Mouse (Mus musculus) kidney, embryonic 14.5 days (tissue): Measurements from ENCODE around the gene Pola2. TPM values are rescaled to one million over a fixed set of nuclear protein-coding genes. Genes with fewer than 3 reads are reported as not detected.

Experiments
- ATAC-seq: fragments of 200-750 bp; cut with Nextera tagmentation; 2 replicates; pipeline ENCODE4 v1.8.0; 2017; ENCODE audit warnings: moderate number of reproducible peaks, mild to moderate bottlenecking, moderate TSS enrichment, moderate library complexity; ENCODE audit not compliant: low FRiP score, low TSS enrichment
- H3K27ac ChIP-seq: fragments of 300-500 bp; sonication (generic); 2 replicates; pipeline ENCODE4 v1.5.1; 2014; ENCODE audit warnings: low read depth, mild to moderate bottlenecking, low read length, moderate library complexity, mixed read lengths
- H3K27me3 ChIP-seq: fragments of 300-500 bp; sonication (generic); 2 replicates; pipeline ENCODE4 v1.6.1; 2014; ENCODE audit warnings: mild to moderate bottlenecking, low read length; ENCODE audit not compliant: control insufficient read depth, insufficient read depth
- H3K36me3 ChIP-seq: fragments of 300-500 bp; sonication (generic); 2 replicates; pipeline ENCODE4 v1.6.1; 2014; ENCODE audit warnings: low read length, mixed read lengths; ENCODE audit not compliant: control insufficient read depth, insufficient read depth
- H3K4me1 ChIP-seq: fragments of 300-500 bp; sonication (generic); 2 replicates; pipeline ENCODE4 v1.6.1; 2014; ENCODE audit warnings: low read length, mixed read lengths; ENCODE audit not compliant: control insufficient read depth, insufficient read depth
- H3K4me2 ChIP-seq: fragments of 300-500 bp; sonication (generic); replicated peaks from 2 replicates; pipeline ENCODE4 v1.6.1; 2014; ENCODE audit warnings: low read depth, mild to moderate bottlenecking, low read length
- H3K4me3 ChIP-seq: fragments of 300-500 bp; sonication (generic); 2 replicates; pipeline ENCODE4 v1.5.1; 2014; ENCODE audit warnings: mild to moderate bottlenecking, low read length
- H3K9ac ChIP-seq: fragments of 300-500 bp; sonication (generic); 2 replicates; pipeline ENCODE4 v1.6.1; 2014; ENCODE audit warnings: low read depth, mild to moderate bottlenecking, low read length, moderate library complexity
- H3K9me3 ChIP-seq: fragments of 300-500 bp; sonication (generic); 2 replicates; pipeline ENCODE4 v1.6.1; 2016; ENCODE audit warnings: low read length; ENCODE audit not compliant: control insufficient read depth
- WGBS: fragments of 180-500 bp; shearing (Covaris S2); extraction: QIAGEN DNeasy Blood & Tissue Kit; methylation state at CpG from one replicate; pipeline ENCODE4 v1.1.7; 2014; 5-methylcytosine and 5-hydroxymethylcytosine counted together
- polyA plus RNA-seq: library from polyadenylated mRNA; unstranded; fragments of >200 nt; fragmentation: Nextera tagmentation; extraction: Ambion mirVana; gene quantifications from 2 replicates; pipeline ENCODE4 v1.2.1, GENCODE M21; 2014

Pola2 gene
- polyA plus RNA-seq, 1 experiment from 2014 or later = 95.3 TPM

DNA sequence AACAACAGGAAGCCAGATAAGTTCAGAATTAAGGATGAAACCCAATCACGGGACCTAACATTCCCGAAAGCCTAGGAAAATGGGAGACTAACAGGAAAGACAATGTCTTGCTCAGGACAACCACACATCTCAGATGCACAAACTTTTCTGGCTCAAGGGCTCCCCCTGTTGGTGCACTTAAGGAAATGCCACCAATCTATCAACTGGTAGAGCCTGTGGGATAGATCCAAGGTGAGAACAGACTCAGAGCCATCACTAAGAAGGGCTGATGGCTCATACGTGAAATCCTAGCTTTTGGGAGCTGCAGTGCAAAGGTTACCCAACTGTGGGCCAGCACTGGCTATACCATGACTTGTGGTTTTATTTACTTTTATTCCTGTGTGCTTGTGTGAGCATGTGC lies 7.3 kb downstream of the Pola2 start:
- Histone ChIP-seq H3K27ac (no peak overlapping the region; the same call in 1 of the 2 replicates), H3K27me3 (no peaks in the 10 kb centered on the region), H3K4me2 (no peak overlapping the region), H3K4me1 (peaks cover 40% of the 10 kb centered on the region), H3K36me3 (peaks cover 68% of the 10 kb centered on the region), H3K9ac (no peak overlapping the region), H3K4me3 (no peak overlapping the region), H3K9me3 (no peaks in the 10 kb centered on the region)
- 16% methylated on average over 3 of the region's 3 CpGs for WGBS
- peak; percentile 28; the same call in 1 of the 2 replicates for ATAC-seq

DNA sequence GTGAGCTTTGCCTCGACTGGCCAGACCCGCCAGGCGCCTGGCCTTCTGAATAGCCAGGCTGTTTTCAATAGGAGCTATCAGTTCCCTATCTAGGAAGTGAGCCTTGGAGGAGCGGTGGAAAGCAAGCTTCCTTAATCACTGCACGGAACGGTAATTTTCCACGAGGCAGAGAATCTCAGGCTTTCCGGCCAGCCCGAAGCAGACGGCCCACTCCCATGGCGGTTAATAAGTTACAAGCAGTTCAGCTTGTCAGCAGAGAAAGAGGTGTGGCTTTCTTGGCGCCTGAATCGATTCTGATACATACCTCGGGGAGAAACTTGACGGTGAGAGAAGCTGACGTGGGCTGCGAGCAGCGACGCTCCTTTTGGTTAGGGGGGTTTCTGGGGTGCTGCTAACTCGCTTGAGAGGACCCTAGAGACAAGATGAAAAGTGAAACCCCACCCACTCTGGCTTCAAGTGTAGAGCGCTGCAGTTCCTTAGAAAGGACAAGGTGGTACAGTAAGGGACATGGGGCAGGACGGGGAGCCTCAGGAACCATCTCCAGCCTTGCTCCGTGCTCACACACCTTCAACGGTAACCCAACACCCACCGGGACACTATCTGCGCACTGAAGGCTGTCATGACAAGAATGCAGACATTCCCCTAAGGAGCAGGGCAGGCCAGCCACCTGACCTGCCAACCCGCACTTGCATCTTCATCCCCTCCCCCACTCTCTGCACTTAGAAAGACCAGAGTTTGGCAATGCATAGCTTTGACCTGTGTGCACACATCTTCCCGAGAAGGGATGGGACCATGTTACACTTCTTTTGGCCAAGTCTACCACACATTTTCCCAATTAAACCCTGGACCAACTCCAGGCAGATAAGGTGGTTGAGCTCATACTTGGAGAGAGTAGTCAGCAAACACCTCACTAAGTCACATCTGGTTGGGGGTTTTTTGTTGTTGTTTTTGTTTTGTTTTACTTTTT lies 8.0 kb downstream of the Pola2 start:
- peaks cover 68% of the 10 kb centered on the region for H3K36me3 ChIP-seq
- no peaks in the 10 kb centered on the region for H3K27me3 ChIP-seq
- peak overlapping the region; percentile 27 for H3K4me2 ChIP-seq
- ATAC-seq = peak; percentile 44; the same call in 1 of the 2 replicates
- no peak overlapping the region for H3K9ac ChIP-seq
- WGBS = 68% methylated on average over 28 of the region's 28 CpGs
- H3K4me1 ChIP-seq = peaks cover 36% of the 10 kb centered on the region
- no peak overlapping the region for H3K4me3 ChIP-seq
- peak overlapping the region; percentile 73 for H3K27ac ChIP-seq
- no peaks in the 10 kb centered on the region for H3K9me3 ChIP-seq

DNA sequence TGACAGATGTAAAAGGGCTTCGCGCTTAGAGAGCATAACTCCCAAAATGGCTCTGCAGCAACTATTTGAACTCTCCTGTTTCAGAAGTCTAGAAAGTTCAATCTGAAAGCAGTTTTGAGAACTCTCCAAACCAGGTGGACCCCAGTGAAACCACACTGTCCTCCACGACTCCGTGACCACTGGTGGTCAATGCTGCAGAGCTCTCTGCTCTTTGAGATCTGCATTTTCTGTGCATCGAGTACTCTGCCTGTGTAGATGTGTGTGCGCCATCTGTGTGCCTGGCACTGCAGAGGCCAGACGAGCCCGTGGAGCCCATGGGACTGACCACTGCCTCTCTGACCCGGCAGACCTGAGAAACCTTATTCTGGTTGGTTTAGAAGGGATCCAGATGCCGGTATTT lies 9.1 kb downstream of the Pola2 start:
- H3K4me3 ChIP-seq = no peak overlapping the region
- no peaks in the 10 kb centered on the region for H3K9me3 ChIP-seq
- H3K4me1 ChIP-seq = peaks cover 34% of the 10 kb centered on the region
- no peaks in the 10 kb centered on the region for H3K27me3 ChIP-seq
- H3K4me2 ChIP-seq = peak overlapping the region; percentile 17; the same call in 1 of the 2 replicates
- H3K9ac ChIP-seq = peak overlapping the region; percentile 14
- peaks cover 72% of the 10 kb centered on the region for H3K36me3 ChIP-seq
- no peak for ATAC-seq
- peak overlapping the region; percentile 73; the same call in 1 of the 2 replicates for H3K27ac ChIP-seq
- WGBS = 77% methylated on average over 10 of the region's 10 CpGs

DNA sequence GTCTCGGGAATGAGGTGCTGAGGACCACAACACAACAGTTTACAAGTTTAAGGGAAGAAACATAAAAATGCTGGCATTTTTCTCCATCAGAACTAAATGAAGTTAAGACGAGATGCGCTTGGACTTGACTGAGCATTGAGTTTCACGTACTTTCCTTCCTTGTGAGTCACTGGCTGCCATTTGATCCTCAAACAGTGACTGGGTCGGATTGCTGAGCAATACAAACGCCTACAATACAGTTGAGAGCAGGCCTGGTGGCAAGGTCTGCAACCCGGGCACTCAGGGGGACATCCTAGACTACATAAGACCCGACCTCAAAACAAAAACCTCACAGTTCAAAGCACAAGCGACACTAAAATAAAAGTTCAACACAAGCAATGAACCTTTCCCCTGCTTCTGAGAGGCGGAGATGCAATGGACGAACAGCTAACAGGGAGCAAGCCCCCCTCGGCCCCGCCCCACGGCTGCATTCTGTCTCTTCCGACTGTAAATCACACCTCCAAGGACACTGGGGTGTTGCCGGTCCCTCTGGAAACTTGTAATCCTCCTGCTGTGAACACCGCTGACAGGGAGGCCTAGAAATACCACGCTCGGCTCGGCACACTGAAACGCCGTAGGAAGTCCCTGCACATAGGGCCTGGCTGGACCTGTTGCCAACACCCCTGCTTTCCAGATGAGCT lies 9.8 kb downstream of the Pola2 start:
- H3K36me3 ChIP-seq = peaks cover 73% of the 10 kb centered on the region
- peaks cover 34% of the 10 kb centered on the region for H3K4me1 ChIP-seq
- no peak overlapping the region for H3K9ac ChIP-seq
- no peak overlapping the region; the same call in 1 of the 2 replicates for H3K4me2 ChIP-seq
- H3K4me3 ChIP-seq = no peak overlapping the region
- no peaks in the 10 kb centered on the region for H3K27me3 ChIP-seq
- H3K9me3 ChIP-seq = no peaks in the 10 kb centered on the region
- no peak for ATAC-seq
- WGBS = 34% methylated on average over 22 of the region's 22 CpGs
- peak overlapping the region; percentile 73; the same call in 1 of the 2 replicates for H3K27ac ChIP-seq

DNA sequence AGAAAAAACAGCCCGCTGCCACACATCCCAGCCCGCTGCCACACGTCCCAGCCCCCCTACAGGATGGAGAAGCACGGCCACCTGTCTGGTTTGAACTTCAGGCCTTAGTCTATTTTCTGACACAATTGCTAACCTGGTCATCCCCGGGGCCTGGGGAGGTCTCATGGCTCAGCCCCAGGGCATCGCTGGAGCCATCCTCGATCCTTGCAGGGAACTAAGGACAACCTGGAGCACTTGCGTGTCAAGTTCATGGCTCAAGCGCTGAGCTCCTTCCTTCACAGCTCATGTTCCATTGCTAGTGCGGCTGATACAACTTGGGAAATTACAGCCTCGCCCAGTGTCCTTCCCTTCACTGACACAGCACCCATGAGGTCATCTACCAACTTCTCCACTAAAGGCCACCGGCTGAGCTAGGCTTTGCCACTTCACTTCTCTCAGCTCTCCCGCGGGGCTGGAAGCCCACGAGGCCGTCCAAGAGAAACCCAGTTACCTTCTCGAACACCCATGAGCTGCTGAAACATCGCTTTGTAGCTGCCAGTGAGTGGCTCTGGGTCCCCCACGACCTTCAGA lies 10.7 kb downstream of the Pola2 start:
- H3K9me3 ChIP-seq = no peaks in the 10 kb centered on the region
- H3K4me2 ChIP-seq = no peak overlapping the region
- H3K36me3 ChIP-seq = peaks cover 73% of the 10 kb centered on the region
- H3K27me3 ChIP-seq = no peaks in the 10 kb centered on the region
- ATAC-seq = no peak
- 92% methylated on average over 19 of the region's 19 CpGs for WGBS
- peak overlapping the region; percentile 0; the same call in 1 of the 2 replicates for H3K27ac ChIP-seq
- peaks cover 34% of the 10 kb centered on the region for H3K4me1 ChIP-seq
- no peak overlapping the region for H3K9ac ChIP-seq
- no peak overlapping the region for H3K4me3 ChIP-seq

DNA sequence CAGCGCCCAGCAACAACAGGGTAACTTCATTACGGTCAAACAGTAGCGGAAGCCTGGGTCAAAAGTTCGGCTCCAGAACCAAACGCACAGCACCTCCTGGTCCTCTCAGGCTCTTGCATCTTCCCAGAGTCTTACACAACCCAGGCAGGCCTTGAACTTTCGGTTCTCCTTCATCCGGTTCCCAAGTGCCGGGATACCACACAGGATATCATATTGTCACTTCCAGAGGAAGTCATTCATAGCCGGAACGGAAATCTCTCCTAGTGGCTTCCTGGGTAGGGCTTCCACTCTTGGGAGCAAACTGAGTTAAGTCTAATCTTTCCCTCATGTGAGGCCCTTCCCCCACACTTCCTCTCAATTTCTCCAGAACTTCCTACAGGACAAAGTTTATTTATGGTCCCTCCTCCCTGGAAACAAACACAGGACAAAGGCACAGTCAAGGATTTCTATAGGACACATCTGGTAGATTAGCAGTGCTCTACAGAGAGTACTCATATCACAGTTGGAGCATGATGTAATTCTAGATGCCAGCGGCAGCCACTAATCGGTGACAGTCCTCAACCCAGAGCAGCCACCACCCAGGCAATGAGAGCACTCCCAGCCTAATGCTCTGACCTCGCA lies 11.8 kb downstream of the Pola2 start:
- Histone ChIP-seq H3K9ac (no peak overlapping the region), H3K27me3 (no peaks in the 10 kb centered on the region), H3K4me1 (peaks cover 34% of the 10 kb centered on the region), H3K27ac (peak overlapping the region; percentile 79; the same call in 1 of the 2 replicates), H3K4me3 (no peak overlapping the region), H3K9me3 (no peaks in the 10 kb centered on the region), H3K36me3 (peaks cover 75% of the 10 kb centered on the region), H3K4me2 (no peak overlapping the region)
- peak; percentile 33; the same call in 1 of the 2 replicates for ATAC-seq
- WGBS = 75% methylated on average over 13 of the region's 13 CpGs

GRCm38 (mm10) chr19:5951631-5952030 lies 12.4 kb downstream of the Pola2 start:
- Histone ChIP-seq H3K4me3 (no peak overlapping the region), H3K9ac (no peak overlapping the region), H3K27ac (peak overlapping the region; percentile 31; the same call in 1 of the 2 replicates), H3K4me1 (peaks cover 34% of the 10 kb centered on the region), H3K27me3 (no peaks in the 10 kb centered on the region), H3K4me2 (no peak overlapping the region), H3K36me3 (peaks cover 74% of the 10 kb centered on the region), H3K9me3 (no peaks in the 10 kb centered on the region)
- ATAC-seq = no peak
- WGBS = 85% methylated on average over 16 of the region's 16 CpGs

DNA sequence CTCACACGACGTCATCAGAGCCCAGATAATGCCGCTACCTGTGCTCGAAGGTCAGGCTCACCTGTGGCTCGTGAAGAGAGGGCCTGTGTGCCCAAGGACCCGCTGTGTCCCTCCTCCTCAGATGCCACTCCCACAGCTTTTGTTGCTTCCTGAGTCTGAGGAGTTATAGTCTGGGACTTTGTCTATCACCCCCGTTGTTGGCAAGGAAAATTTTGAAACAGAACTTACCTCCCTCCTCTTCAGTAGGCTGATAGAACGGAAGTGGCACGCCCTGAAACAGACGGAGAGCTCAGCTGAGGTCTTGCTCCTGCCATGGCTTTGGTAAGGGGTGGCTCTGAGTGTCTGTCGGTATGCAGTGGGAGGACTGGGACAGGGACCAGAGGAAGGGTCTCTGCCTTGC lies 13.8 kb downstream of the Pola2 start:
- Histone ChIP-seq H3K27ac (no peak overlapping the region), H3K9ac (no peak overlapping the region), H3K27me3 (no peaks in the 10 kb centered on the region), H3K4me3 (no peak overlapping the region), H3K9me3 (no peaks in the 10 kb centered on the region), H3K4me2 (no peak overlapping the region), H3K36me3 (peaks cover 78% of the 10 kb centered on the region), H3K4me1 (peaks cover 28% of the 10 kb centered on the region)
- WGBS = 94% methylated on average over 11 of the region's 11 CpGs
- ATAC-seq = no peak
